Mouse (Mus musculus) embryonic fibroblast, embryonic 13.5 days (primary cell): ENCODE data around the gene Slc22a6.

ENCODE experiments used
- CTCF ChIP-seq: IDR thresholded peaks from 2 replicates; pipeline ENCODE4 v1.5.1; 2011; ENCODE audit warnings: mild to moderate bottlenecking, control low read depth, low read length, moderate library complexity, borderline replicate concordance; ENCODE audit not compliant: insufficient read depth
- POLR2A ChIP-seq: IDR thresholded peaks from 2 replicates; pipeline ENCODE4 v1.6.1; 2011; ENCODE audit warnings: low read depth, mild to moderate bottlenecking, control low read depth, low read length, moderate library complexity

GRCm38 (mm10) chr19:8602914-8603313, 14.9 kb upstream of the Slc22a6 start:
- TF ChIP-seq CTCF (no peak), POLR2A (no peak)
